Mouse (Mus musculus) thymus, adult 18-20 months (tissue): ENCODE measurements around the gene 4930572O03Rik.
A peak's percentile ranks its signal among the peaks of the same experiment; 100 is the strongest.
"Not testable (repeated sequence)": the region's sequence is repeated elsewhere in the genome, so short reads cannot be mapped to it uniquely, and the experiment has no call there.

ENCODE experiments used
- DNase-seq, 2 experiments: peaks; one replicate each; pipeline ENCODE4 v3.0.0; 2022; ENCODE audit warnings: mixed read lengths in 2 of 2

Gene 4930572O03Rik

GRCm38 (mm10) chr5:15616195-15616594 is 40.7 kb downstream of the 4930572O03Rik start:
- not testable (repeated sequence) for DNase-seq

- DNase-seq, result not testable (repeated sequence)
Observed at GRCm38 (mm10) chr5:15610695-15611094, 46.2 kb downstream of the 4930572O03Rik start.

- DNase-seq, result peak; percentile 3 to 5
Observed at GRCm38 (mm10) chr5:15606677-15607076, 50.2 kb downstream of the 4930572O03Rik start.

GRCm38 (mm10) chr5:15603585-15603984 is 53.3 kb downstream of the 4930572O03Rik start:
- not testable (repeated sequence) for DNase-seq

GRCm38 (mm10) chr5:15603008-15603407 is 53.9 kb downstream of the 4930572O03Rik start:
- DNase-seq, result not testable (repeated sequence)

GRCm38 (mm10) chr5:15602424-15602947 is 54.4 kb downstream of the 4930572O03Rik start:
- not testable (repeated sequence) for DNase-seq
